Mouse (Mus musculus): Measurements from ENCODE around the gene Slc25a13. TPM values are rescaled to one million over a fixed set of nuclear protein-coding genes. Genes with fewer than 3 reads are reported as not detected.

The Slc25a13 gene
- polyA plus RNA-seq (2015; fragmentation: Nextera tagmentation; extraction: Ambion mirVana): 16.2 and 17.8 TPM in 2 replicates

- Histone ChIP-seq H3K4me1 (0 out of 2 replicates have a peak, but pooled peaks cover 18% of the 10 kb centered on the region), H3K9ac (peak within 1 kb of the TSS; percentile 35), H3K36me3 (no peaks in the 10 kb centered on the region), H3K4me3 (replicated peaks) (peak within 1 kb of the TSS; percentile 63), H3K27me3 (no peaks in the 10 kb centered on the region), H3K9me3 (replicated peaks) (no peaks in the 10 kb centered on the region), H3K4me2 (replicated peaks) (peak within 1 kb of the TSS; percentile 82), H3K27ac (replicated peaks) (no peak within 1 kb of the TSS)
- ATAC-seq (ENCODE audit: insufficient number of reproducible peaks, low FRiP score, low TSS enrichment, low read depth): peak; percentile 86
- WGBS: under 1% methylated on average over 51 of the region's 51 CpGs
Measured at GRCm38 (mm10) chr6:6216507-6217285, at the start of gene Slc25a13. Gene Slc25a13, minus strand, starts transcription at chr6:6217173.

DNA sequence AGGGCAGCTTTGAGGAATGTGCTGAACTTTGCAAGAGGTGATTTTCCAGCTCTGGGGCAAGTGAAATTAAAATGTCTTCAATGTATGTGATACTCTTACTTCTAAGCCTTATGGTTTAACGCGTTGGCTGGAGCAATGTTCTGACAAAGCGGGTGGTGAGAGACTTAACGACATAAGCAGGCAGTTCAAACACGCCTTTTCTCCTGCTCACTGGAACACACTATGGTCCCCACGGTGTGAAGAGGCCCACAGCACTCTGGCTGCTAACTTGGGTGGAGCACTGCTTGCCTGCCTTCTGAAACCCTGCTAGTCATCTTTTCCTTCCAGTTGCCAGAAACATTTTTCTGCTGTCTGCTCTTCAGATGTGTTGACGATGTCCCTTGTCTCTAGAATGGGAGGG is 48.8 kb upstream of the Slc25a13 start:
- Histone ChIP-seq H3K36me3 (no peaks in the 10 kb centered on the region), H3K27ac (replicated peaks) (no peak overlapping the region), H3K9me3 (replicated peaks) (no peaks in the 10 kb centered on the region), H3K9ac (no peak overlapping the region), H3K27me3 (no peaks in the 10 kb centered on the region), H3K4me2 (replicated peaks) (no peak overlapping the region), H3K4me3 (replicated peaks) (no peak overlapping the region), H3K4me1 (no peaks in the 10 kb centered on the region; the same call in 1 of the 2 replicates)
- ATAC-seq (ENCODE audit: insufficient number of reproducible peaks, low FRiP score, low TSS enrichment, low read depth): no peak
- 83% methylated on average over 7 of the region's 7 CpGs for WGBS

GRCm38 (mm10) chr6:6263293-6263911 is 46.4 kb upstream of the Slc25a13 start:
- Histone ChIP-seq H3K27me3 (no peaks in the 10 kb centered on the region), H3K4me2 (replicated peaks) (no peak overlapping the region), H3K4me1 (no peaks in the 10 kb centered on the region; the same call in 1 of the 2 replicates), H3K4me3 (replicated peaks) (no peak overlapping the region), H3K9ac (no peak overlapping the region), H3K27ac (replicated peaks) (no peak overlapping the region), H3K36me3 (no peaks in the 10 kb centered on the region), H3K9me3 (replicated peaks) (no peaks in the 10 kb centered on the region)
- WGBS: 82% methylated on average over 4 of the region's 4 CpGs
- no peak for ATAC-seq (ENCODE audit: insufficient number of reproducible peaks, low FRiP score, low TSS enrichment, low read depth)

GRCm38 (mm10) chr6:6260917-6261316 is 43.9 kb upstream of the Slc25a13 start:
- no peak overlapping the region for H3K27ac ChIP-seq (replicated peaks)
- 22% methylated on average over 4 of the region's 4 CpGs for WGBS
- no peaks in the 10 kb centered on the region; the same call in 1 of the 2 replicates for H3K4me1 ChIP-seq
- no peak overlapping the region for H3K4me3 ChIP-seq (replicated peaks)
- ATAC-seq (ENCODE audit: insufficient number of reproducible peaks, low FRiP score, low TSS enrichment, low read depth): 0 out of 2 replicates have a peak, but pooled peaks have one; percentile 29
- no peaks in the 10 kb centered on the region for H3K36me3 ChIP-seq
- H3K9ac ChIP-seq: no peak overlapping the region
- H3K27me3 ChIP-seq: no peaks in the 10 kb centered on the region
- H3K4me2 ChIP-seq (replicated peaks): no peak overlapping the region
- H3K9me3 ChIP-seq (replicated peaks): no peaks in the 10 kb centered on the region

- no peak overlapping the region for H3K4me3 ChIP-seq (replicated peaks)
- WGBS: 60% methylated on average over 7 of the region's 7 CpGs
- H3K4me2 ChIP-seq (replicated peaks): no peak overlapping the region
Measured at GRCm38 (mm10) chr6:6248500-6248899, 31.5 kb upstream of the Slc25a13 start.

DNA sequence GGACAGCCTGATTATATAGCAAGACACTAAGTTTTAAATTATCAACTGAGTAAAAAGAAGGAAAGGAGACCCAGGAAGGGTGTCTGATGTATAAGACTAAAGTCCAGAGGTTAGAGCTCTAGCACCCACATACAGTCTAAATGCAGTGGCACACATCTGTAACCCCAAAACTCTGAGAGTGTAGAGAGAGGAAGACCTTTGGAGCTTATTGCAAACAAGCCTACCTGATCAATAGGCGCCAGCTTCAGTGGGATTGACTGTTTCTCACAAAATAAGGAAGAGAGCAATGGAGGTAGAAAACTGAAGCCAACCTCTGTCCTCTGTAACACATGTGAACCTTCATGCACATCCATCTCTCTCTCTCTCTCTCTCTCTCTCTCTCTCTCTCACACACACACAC is 26.9 kb upstream of the Slc25a13 start:
- H3K4me2 ChIP-seq (replicated peaks): no peak overlapping the region
- H3K9me3 ChIP-seq (replicated peaks): no peaks in the 10 kb centered on the region
- no peak overlapping the region for H3K4me3 ChIP-seq (replicated peaks)
- no peaks in the 10 kb centered on the region for H3K36me3 ChIP-seq
- 89% methylated on average over 1 of the region's 1 CpGs for WGBS
- H3K27me3 ChIP-seq: no peaks in the 10 kb centered on the region
- ATAC-seq (ENCODE audit: insufficient number of reproducible peaks, low FRiP score, low TSS enrichment, low read depth): no peak
- no peaks in the 10 kb centered on the region for H3K4me1 ChIP-seq
- no peak overlapping the region for H3K27ac ChIP-seq (replicated peaks)
- no peak overlapping the region for H3K9ac ChIP-seq

More at GRCm38 (mm10) chr6:6248500-6248899, 31.5 kb upstream of the Slc25a13 start:
- H3K27me3 ChIP-seq: no peaks in the 10 kb centered on the region
- no peaks in the 10 kb centered on the region for H3K4me1 ChIP-seq
- no peak overlapping the region for H3K9ac ChIP-seq
- ATAC-seq (ENCODE audit: insufficient number of reproducible peaks, low FRiP score, low TSS enrichment, low read depth): no peak
- no peak overlapping the region for H3K27ac ChIP-seq (replicated peaks)
- H3K9me3 ChIP-seq (replicated peaks): no peaks in the 10 kb centered on the region
- no peaks in the 10 kb centered on the region for H3K36me3 ChIP-seq

DNA sequence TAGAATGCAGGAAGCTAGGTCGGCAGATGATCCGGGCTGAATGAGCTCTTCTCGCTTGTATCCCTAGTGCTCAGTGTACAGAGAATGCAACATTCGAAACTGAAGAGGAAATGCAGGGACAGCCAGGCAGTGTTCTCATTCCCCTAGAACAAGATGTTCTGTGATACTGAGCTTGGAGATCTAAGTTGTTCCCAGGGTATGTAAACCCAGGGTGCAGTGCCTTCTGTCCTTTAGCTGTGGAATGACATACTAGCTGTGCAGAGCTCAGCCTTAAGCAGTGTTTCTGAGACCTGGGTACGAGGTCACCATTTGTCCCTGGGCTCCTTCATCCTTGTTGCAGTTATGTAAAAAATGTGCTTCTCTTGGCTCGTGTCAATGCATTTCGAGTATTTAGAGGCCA is 25.1 kb upstream of the Slc25a13 start:
- no peak overlapping the region for H3K27ac ChIP-seq (replicated peaks)
- 63% methylated on average over 7 of the region's 7 CpGs for WGBS

DNA sequence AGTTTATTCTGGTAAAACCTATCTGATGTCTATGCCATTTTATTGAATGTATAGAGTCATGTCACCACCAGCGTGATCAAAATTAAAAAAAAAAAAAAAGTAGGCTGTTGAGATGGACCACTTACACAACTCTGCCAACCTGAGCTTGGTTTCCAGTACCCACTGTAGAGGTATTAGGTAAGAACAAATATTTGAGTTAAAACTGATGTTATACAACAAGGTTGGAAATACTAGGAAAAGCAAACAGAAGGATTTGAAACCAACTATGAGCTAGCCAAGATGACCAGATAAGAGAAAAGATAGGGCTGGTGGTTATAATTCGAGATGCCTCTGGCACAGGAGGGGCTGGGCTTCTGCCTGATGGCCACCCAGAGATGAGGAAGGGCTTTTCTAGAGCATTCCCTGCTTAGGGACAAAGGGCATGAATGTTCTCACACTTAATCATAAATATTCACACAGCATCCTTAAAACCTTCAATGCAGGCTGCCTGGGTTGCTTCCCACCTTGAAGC is 19.9 kb upstream of the Slc25a13 start:
- Histone ChIP-seq H3K4me1 (no peaks in the 10 kb centered on the region), H3K9ac (no peak overlapping the region), H3K9me3 (replicated peaks) (no peaks in the 10 kb centered on the region), H3K27me3 (no peaks in the 10 kb centered on the region), H3K27ac (replicated peaks) (no peak overlapping the region), H3K36me3 (no peaks in the 10 kb centered on the region), H3K4me3 (replicated peaks) (no peak overlapping the region), H3K4me2 (replicated peaks) (no peak overlapping the region)
- WGBS: 93% methylated on average over 2 of the region's 2 CpGs
- no peak for ATAC-seq (ENCODE audit: insufficient number of reproducible peaks, low FRiP score, low TSS enrichment, low read depth)

More for the DNA sequence above, 25.1 kb upstream of the Slc25a13 start:
- Histone ChIP-seq H3K9me3 (replicated peaks) (no peaks in the 10 kb centered on the region), H3K4me1 (no peaks in the 10 kb centered on the region), H3K27me3 (no peaks in the 10 kb centered on the region), H3K9ac (no peak overlapping the region), H3K4me3 (replicated peaks) (no peak overlapping the region), H3K4me2 (replicated peaks) (no peak overlapping the region), H3K36me3 (no peaks in the 10 kb centered on the region)
- no peak for ATAC-seq (ENCODE audit: insufficient number of reproducible peaks, low FRiP score, low TSS enrichment, low read depth)

DNA sequence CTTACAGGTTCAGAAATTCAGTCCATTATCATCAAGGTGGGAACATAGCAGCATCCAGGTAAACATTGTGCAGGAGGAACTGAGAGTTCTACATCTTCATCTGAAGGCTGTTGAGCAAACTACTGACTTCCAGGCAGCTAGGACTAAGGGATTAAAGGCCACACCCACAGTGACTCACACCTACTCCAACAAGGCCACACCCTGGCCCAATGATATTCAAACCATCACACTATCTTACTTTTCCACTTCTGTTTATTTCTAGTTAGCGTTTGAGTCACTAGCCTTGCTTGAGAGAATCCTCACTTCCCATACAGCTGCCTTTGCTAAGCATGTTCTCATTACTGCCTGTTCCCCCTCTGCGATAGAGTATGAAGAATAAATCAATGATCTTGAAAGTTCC is 13.3 kb upstream of the Slc25a13 start:
- H3K9me3 ChIP-seq (replicated peaks): no peaks in the 10 kb centered on the region
- H3K4me1 ChIP-seq: no peaks in the 10 kb centered on the region
- H3K9ac ChIP-seq: no peak overlapping the region
- 93% methylated on average over 2 of the region's 2 CpGs for WGBS
- no peak for ATAC-seq (ENCODE audit: insufficient number of reproducible peaks, low FRiP score, low TSS enrichment, low read depth)
- H3K4me2 ChIP-seq (replicated peaks): no peak overlapping the region
- no peak overlapping the region for H3K4me3 ChIP-seq (replicated peaks)
- no peaks in the 10 kb centered on the region for H3K36me3 ChIP-seq
- H3K27me3 ChIP-seq: no peaks in the 10 kb centered on the region
- H3K27ac ChIP-seq (replicated peaks): no peak overlapping the region

- Histone ChIP-seq H3K4me1 (no peaks in the 10 kb centered on the region), H3K4me2 (replicated peaks) (no peak overlapping the region), H3K4me3 (replicated peaks) (no peak overlapping the region), H3K27me3 (no peaks in the 10 kb centered on the region), H3K9ac (no peak overlapping the region), H3K27ac (replicated peaks) (no peak overlapping the region), H3K36me3 (no peaks in the 10 kb centered on the region), H3K9me3 (replicated peaks) (no peaks in the 10 kb centered on the region)
- ATAC-seq (ENCODE audit: insufficient number of reproducible peaks, low FRiP score, low TSS enrichment, low read depth): no peak
- 55% methylated on average over 7 of the region's 7 CpGs for WGBS
Measured at GRCm38 (mm10) chr6:6222721-6223120, 5.7 kb upstream of the Slc25a13 start.

GRCm38 (mm10) chr6:6220574-6220973 is 3.6 kb upstream of the Slc25a13 start:
- H3K4me3 ChIP-seq (replicated peaks): no peak overlapping the region
- no peaks in the 10 kb centered on the region for H3K9me3 ChIP-seq (replicated peaks)
- H3K9ac ChIP-seq: no peak overlapping the region
- H3K4me2 ChIP-seq (replicated peaks): no peak overlapping the region
- no peaks in the 10 kb centered on the region for H3K27me3 ChIP-seq
- ATAC-seq (ENCODE audit: insufficient number of reproducible peaks, low FRiP score, low TSS enrichment, low read depth): no peak
- no peaks in the 10 kb centered on the region for H3K36me3 ChIP-seq
- H3K27ac ChIP-seq (replicated peaks): no peak overlapping the region
- 0 out of 2 replicates have a peak, but pooled peaks cover 9% of the 10 kb centered on the region for H3K4me1 ChIP-seq
- 76% methylated on average over 3 of the region's 3 CpGs for WGBS
